Mouse (Mus musculus) G1E (cell line): Measurements from ENCODE around the gene Spint2.

Source experiments
- CTCF ChIP-seq: IDR thresholded peaks from 2 replicates; pipeline ENCODE4 v1.5.1; 2012; ENCODE audit warnings: low read depth, low read length, inconsistent platforms, mixed read lengths
- GATA1 ChIP-seq: IDR thresholded peaks from 2 replicates; pipeline ENCODE4 v1.6.1; 2012; ENCODE audit warnings: borderline replicate concordance, low read length, inconsistent platforms, mixed read lengths
- POLR2AphosphoS5 ChIP-seq: IDR thresholded peaks from 2 replicates; pipeline ENCODE4 v1.6.1; 2012; ENCODE audit warnings: low read depth, low read length, inconsistent platforms; ENCODE audit not compliant: insufficient replicate concordance

DNA sequence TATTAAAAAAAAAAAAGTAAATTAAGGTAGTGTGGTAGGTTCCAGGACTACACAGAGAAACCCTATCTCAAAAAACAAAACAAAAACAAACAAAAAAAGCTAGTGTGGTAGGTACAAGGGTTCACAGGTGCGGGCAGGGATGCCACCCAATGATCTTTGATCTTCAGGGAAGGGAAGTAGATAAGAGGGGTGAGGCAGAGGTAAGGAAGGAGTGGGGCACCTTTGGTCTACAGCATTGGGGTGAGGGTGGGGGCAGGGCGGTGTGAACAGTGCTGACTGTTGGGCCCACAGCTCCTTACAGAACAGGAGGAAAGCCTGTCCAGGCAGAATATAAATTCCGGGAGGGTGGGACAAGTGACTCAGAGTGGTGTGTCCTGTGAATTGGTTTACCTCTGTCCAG is 30.5 kb downstream of the Spint2 start:
- TF ChIP-seq GATA1: no peak
- no peak for TF ChIP-seq POLR2AphosphoS5
- no peak for TF ChIP-seq CTCF
